Mouse (Mus musculus): ENCODE data around the gene Tmtc1.

Tmtc1 gene

DNA sequence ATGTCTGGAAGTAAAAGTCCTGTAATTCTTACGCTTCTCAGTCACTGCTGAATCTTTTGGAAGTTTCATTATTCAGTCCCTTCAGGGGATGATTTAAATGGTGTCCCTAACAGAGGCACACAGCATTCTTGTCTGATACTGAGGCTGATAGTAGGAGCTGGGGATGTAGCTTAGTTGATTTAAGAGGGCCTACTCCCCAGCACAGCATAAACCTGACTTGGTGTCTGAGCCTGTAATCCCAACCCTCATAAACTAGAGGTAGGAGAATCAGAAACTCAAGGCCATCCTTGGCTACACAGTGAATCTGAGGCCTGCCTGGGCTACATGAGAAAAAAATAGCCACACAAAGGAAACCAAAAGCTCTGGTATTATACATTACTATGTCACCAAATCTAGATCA lies 77.6 kb downstream of the Tmtc1 start:
- no peak for DNase-seq

GRCm38 (mm10) chr6:148363162-148363561 lies 81.0 kb downstream of the Tmtc1 start:
- no peak for DNase-seq

DNA sequence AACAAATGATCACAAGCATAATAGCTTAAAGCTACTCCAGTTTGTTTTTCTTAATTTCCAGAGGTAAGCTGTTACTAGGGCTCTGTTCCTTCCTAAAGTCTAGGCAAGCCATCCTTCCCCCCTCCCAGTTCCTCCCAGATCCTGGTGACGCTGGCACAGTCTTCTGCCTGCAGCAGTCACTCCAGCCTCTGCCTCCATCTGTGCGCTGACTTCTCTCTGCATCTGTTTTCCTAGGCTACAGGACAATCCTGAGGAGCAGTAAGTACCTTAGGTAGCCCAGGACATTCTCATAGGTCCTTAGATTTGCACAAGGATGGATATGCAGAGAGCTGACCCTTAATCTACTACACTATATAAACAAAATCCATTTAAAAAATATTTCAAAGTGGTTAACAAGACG lies 81.7 kb downstream of the Tmtc1 start:
- no peak for DNase-seq

GRCm38 (mm10) chr6:148359348-148359905 lies 84.8 kb downstream of the Tmtc1 start:
- no peak for DNase-seq

GRCm38 (mm10) chr6:148358580-148359246 lies 85.5 kb downstream of the Tmtc1 start:
- no peak for DNase-seq

DNA sequence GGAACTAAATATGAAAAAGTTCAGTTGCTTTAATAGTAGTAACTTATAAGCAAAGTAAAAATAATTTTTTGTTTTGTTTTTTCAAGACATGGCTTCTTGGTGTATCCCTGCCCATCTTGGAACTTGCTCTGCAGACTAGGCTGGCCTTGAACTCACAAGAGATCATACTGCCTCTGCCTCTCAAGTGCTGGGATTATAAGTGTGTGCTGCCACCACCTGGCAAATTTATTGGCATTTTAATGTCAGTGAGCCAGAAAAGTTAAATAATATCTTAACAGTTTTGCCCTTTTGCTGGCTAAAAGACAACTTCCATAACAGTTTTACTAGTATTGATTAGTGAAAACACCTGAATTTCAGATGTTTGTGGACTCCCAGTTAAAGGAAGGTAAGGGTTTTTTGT lies 88.0 kb downstream of the Tmtc1 start:
- no peak for DNase-seq

DNA sequence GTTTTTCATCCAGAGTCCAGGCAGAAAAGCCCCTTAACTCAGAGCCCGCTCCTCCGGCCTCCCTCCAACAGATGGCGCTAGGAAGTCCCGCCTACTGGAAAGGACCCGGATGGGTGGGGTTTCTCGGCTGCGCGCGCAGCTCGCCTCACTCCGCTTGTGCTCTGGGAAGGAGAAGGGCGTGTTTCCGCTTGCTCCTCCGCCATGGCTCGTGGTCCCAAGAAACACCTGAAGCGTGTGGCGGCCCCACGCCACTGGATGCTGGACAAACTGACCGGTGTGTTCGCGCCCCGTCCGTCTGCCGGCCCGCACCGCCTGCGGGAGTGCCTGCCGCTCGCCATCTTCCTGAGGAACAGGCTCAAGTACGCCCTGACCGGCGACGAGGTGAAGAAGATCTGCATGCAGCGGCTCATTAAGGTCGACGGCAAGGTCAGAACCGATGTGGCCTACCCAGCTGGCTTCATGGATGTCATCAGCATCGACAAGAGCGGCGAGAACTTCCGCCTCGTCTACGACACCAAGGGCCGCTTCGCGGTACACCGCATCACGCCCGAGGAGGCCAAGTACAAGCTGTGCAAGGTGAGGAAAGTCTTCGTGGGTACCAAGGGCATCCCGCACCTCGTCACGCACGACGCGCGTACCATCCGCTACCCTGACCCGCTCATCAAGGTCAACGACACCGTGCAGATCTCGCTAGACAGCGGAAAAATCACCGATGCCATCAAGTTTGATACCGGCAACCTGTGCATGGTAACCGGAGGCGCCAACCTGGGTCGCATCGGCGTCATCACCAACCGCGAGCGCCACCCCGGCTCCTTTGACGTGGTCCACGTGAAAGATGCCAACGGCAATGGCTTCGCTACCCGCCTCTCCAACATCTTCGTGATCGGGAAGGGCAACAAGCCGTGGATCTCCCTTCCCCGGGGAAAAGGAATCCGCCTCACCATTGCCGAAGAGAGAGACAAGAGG lies 89.4 kb downstream of the Tmtc1 start:
- peak; percentile 28 to 54 for DNase-seq

DNA sequence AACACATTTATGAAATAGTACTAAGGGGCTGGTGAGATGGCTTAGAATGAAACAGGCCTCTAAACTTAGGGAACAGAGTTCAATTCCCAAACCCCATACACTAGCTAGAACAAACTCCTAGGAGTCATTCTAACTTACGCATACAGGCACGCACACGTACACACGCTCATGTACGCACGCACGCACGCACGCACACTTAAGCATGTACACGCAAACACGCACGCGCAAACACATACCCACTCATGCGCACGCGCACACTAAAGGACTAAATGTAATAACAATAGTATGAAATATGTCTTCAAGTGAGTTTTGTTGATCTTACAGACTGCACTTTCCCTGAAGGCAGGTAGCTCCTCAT lies 90.1 kb downstream of the Tmtc1 start:
- DNase-seq, result no peak

GRCm38 (mm10) chr6:148345001-148345400 lies 99.2 kb downstream of the Tmtc1 start:
- no peak for DNase-seq

- DNase-seq, result no peak
Measured at GRCm38 (mm10) chr6:148342191-148342590, 102.0 kb downstream of the Tmtc1 start.

- no peak for DNase-seq
Measured at GRCm38 (mm10) chr6:148341765-148342164, 102.4 kb downstream of the Tmtc1 start.

DNA sequence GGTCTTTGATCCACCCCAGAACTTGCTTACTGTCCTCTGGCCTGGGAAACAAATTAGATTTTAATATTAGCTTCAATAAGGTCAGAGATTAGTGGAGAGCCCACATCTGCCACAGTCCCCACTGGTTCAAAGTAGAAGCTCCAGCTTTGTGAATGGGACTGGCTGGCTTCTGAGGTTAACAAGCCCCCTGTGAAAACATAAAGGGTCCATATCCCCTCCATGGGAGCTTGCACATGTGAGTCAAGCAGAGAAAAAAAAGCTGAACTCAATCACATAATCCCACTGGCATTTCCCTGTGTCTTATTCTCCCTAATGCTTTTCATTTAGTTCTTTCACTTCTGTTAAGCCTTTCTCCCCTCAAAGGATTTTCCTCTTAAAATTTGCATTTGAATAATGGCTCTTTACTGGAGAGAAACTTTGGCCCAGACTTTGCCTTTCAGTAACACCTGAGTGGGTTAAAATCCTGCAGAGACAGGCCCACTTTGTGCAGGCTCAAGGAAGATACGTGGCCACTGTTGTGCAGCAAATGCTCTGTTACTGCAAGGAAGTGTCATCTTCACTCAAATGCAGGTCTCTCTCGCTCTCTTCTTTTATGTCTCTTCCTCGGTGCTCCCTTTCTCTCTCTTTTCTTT lies 105.7 kb downstream of the Tmtc1 start:
- DNase-seq, result no peak

- no peak for DNase-seq
Measured at GRCm38 (mm10) chr6:148336290-148336955, 107.8 kb downstream of the Tmtc1 start.

- no peak for DNase-seq
Measured at GRCm38 (mm10) chr6:148331916-148332315, 112.3 kb downstream of the Tmtc1 start.

- no peak for DNase-seq
Measured at GRCm38 (mm10) chr6:148329976-148330375, 114.2 kb downstream of the Tmtc1 start.

- no peak for DNase-seq
Measured at GRCm38 (mm10) chr6:148328928-148329327, 115.3 kb downstream of the Tmtc1 start.

- no peak for DNase-seq
Measured at GRCm38 (mm10) chr6:148328130-148328529, 116.1 kb downstream of the Tmtc1 start.

- DNase-seq, result no peak
Measured at GRCm38 (mm10) chr6:148318736-148319135, 125.5 kb downstream of the Tmtc1 start.

- DNase-seq, result no peak
Measured at GRCm38 (mm10) chr6:148315571-148316080, 128.6 kb downstream of the Tmtc1 start.

- DNase-seq, result no peak
Measured at GRCm38 (mm10) chr6:148315106-148315505, 129.1 kb downstream of the Tmtc1 start.

DNA sequence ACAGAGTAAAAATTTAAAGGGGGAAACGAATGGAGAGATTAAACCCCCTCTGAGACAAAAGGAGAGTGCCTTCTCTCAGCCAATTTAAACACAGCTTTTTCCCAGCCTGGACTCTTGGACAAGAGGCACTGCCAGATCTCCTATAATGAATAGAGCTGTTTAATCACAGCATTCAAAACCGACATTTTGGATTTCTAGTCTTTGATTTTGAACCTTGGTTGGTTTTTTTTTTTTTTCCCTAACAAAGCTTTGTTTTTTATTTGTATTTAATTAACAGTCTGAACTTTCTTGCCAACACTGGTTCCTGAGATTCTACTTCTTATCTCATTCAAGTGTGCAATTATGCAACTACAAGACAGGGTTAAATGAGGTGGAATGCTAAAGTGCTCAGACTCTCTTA lies 133.2 kb downstream of the Tmtc1 start:
- no peak for DNase-seq

DNA sequence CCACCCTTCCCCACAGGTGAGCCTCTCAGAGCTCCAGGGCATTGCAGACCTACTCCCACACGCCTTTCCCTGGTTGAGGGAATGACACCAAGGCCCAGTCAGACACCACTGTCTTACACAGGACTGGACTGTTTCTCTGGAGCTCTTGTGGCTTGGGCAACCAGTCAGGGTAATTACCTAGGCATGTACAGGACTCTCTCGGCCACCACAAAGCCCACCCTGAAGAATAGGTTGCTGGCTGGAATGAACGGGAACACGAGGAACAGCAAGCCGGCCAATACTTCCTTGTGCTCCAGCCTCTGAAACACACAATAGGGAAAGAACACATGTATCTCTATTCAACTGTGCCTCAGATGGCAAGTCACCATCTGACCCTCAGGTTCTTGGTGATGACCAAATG lies 138.4 kb downstream of the Tmtc1 start:
- no peak for DNase-seq

DNA sequence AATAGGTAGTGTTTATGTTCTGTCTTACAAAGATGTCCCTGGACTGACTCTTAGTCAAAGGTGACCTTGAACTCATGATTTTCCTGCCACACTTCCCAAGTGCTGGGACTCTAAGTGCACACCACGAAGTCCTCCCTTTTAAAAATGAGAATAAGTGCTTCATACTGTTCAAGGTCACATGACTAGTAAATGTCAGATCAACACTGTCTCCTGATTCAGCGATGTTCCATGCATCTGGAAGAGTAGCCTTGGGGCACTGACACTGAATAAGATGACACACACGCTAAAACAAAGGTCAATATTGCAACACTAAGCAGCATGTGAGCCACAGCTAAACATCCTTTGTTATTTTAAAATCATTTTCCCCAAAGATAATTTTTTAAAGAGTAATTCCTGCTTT lies 139.0 kb downstream of the Tmtc1 start:
- no peak for DNase-seq
